Mouse (Mus musculus) MEL (cell line): Measurements from ENCODE around the gene Elk4. TPM values are rescaled to one million over a fixed set of nuclear protein-coding genes. Genes with fewer than 3 reads are reported as not detected.

Experiments
- DNase-seq: peaks from one replicate; pipeline ENCODE4 v3.0.0; 2011; ENCODE audit warnings: low read depth, low spot score
- H3K27ac ChIP-seq: 2 replicates; pipeline ENCODE4 v1.5.1; 2012; ENCODE audit warnings: low read depth, mild to moderate bottlenecking, control low read depth, low read length, moderate library complexity; ENCODE audit not compliant: control insufficient read depth
- H3K27me3 ChIP-seq, 2 experiments: fragments of 150-350 bp in 1 of 2; sonication (generic) in 1 of 2; 2 replicates each; pipeline ENCODE4 v1.6.1; 2012; ENCODE audit warnings: low read length in 2 of 2, mild to moderate bottlenecking in 2 of 2, improper control_type of control experiment in 1 of 2, moderate library complexity in 1 of 2; ENCODE audit not compliant: insufficient read depth in 2 of 2, control insufficient read depth in 1 of 2
- H3K36me3 ChIP-seq, 2 experiments: 2 replicates each; pipeline ENCODE4 v1.6.1; 2012 to 2014; ENCODE audit warnings: low read length in 2 of 2, improper control_type of control experiment in 1 of 2, inconsistent platforms in 1 of 2, mild to moderate bottlenecking in 1 of 2; ENCODE audit not compliant: insufficient read depth in 2 of 2, control insufficient read depth in 1 of 2
- H3K4me1 ChIP-seq, 2 experiments: fragments of 150-350 bp in 1 of 2; sonication (generic) in 1 of 2; 2 replicates each; pipeline ENCODE4 v1.6.1; 2012; ENCODE audit warnings: low read length in 2 of 2, improper control_type of control experiment in 1 of 2, mild to moderate bottlenecking in 1 of 2; ENCODE audit not compliant: insufficient read depth in 2 of 2, control insufficient read depth in 1 of 2
- H3K4me3 ChIP-seq, 2 experiments: fragments of 150-350 bp in 1 of 2; sonication (generic) in 1 of 2; 2 replicates each; pipeline ENCODE4 v1.5.1; 2012; ENCODE audit warnings: low read depth in 2 of 2, low read length in 2 of 2, mild to moderate bottlenecking in 2 of 2, moderate library complexity in 2 of 2, control low read depth in 1 of 2, improper control_type of control experiment in 1 of 2; ENCODE audit not compliant: control insufficient read depth in 1 of 2, insufficient read depth in 1 of 2
- H3K79me2 ChIP-seq: 2 replicates; pipeline ENCODE4 v1.6.1; 2012; ENCODE audit warnings: mild to moderate bottlenecking, low read length, moderate library complexity; ENCODE audit not compliant: control insufficient read depth, poor library complexity, insufficient read depth
- H3K9ac ChIP-seq: 2 replicates; pipeline ENCODE4 v1.6.1; 2012; ENCODE audit warnings: low read depth, mild to moderate bottlenecking, control low read depth, low read length, moderate library complexity; ENCODE audit not compliant: control insufficient read depth, poor library complexity, severe bottlenecking
- H3K9me3 ChIP-seq: fragments of 150-350 bp; sonication (generic); replicated peaks from 2 replicates; pipeline ENCODE4 v1.6.1; 2012; ENCODE audit warnings: mild to moderate bottlenecking, low read length, improper control_type of control experiment, moderate library complexity; ENCODE audit not compliant: insufficient read depth
- BHLHE40 ChIP-seq: IDR thresholded peaks from 2 replicates; pipeline ENCODE4 v1.6.1; 2012; ENCODE audit warnings: low read depth, mild to moderate bottlenecking, inconsistent platforms, low read length, improper control_type of control experiment, borderline replicate concordance
- CHD1 ChIP-seq: IDR thresholded peaks from 2 replicates; pipeline ENCODE4 v1.6.1; 2012; ENCODE audit warnings: low read depth, mild to moderate bottlenecking, inconsistent platforms, low read length, improper control_type of control experiment
- CTCF ChIP-seq, 3 experiments: IDR thresholded peaks in 2 of 3; conservative IDR thresholded peaks in 1 of 3; 2 replicates each; pipeline ENCODE4 v1.5.1; 2011 to 2012; ENCODE audit warnings: low read length in 3 of 3, low read depth in 2 of 3, mild to moderate bottlenecking in 2 of 3, improper control_type of control experiment in 1 of 3, inconsistent platforms in 1 of 3, mixed read lengths in 1 of 3, moderate library complexity in 1 of 3; ENCODE audit not compliant: control insufficient read depth in 1 of 3, insufficient read depth in 1 of 3, poor library complexity in 1 of 3, severe bottlenecking in 1 of 3
- E2F4 ChIP-seq: IDR thresholded peaks from 2 replicates; pipeline ENCODE4 v1.6.1; 2011; ENCODE audit warnings: low read depth, low read length, improper control_type of control experiment, borderline replicate concordance
- JUND ChIP-seq: IDR thresholded peaks from 2 replicates; pipeline ENCODE4 v1.6.1; 2011; ENCODE audit warnings: low read depth, mild to moderate bottlenecking, improper control_type of control experiment, low read length
- KAT2A ChIP-seq: conservative IDR thresholded peaks from 2 replicates; pipeline ENCODE4 v1.6.1; 2012; ENCODE audit warnings: low read depth, low read length, improper control_type of control experiment, inconsistent platforms
- MAFK ChIP-seq: IDR thresholded peaks from 2 replicates; pipeline ENCODE4 v1.6.1; 2011; ENCODE audit warnings: low read depth, mild to moderate bottlenecking, low read length, improper control_type of control experiment, borderline replicate concordance
- MAX ChIP-seq: IDR thresholded peaks from 2 replicates; pipeline ENCODE4 v1.6.1; 2011; ENCODE audit warnings: low read length, improper control_type of control experiment
- MAZ ChIP-seq: IDR thresholded peaks from 2 replicates; pipeline ENCODE4 v1.6.1; 2012; ENCODE audit warnings: low read depth, mild to moderate bottlenecking, inconsistent platforms, low read length, improper control_type of control experiment
- MEF2A ChIP-seq: IDR thresholded peaks from 2 replicates; pipeline ENCODE4 v1.6.1; 2014; ENCODE audit warnings: low read depth, mild to moderate bottlenecking, inconsistent platforms, low read length, improper control_type of control experiment; ENCODE audit not compliant: poor library complexity, insufficient replicate concordance, severe bottlenecking; ENCODE audit errors: extremely low read depth
- MXI1 ChIP-seq: IDR thresholded peaks from 2 replicates; pipeline ENCODE4 v1.6.1; 2011; ENCODE audit warnings: mild to moderate bottlenecking, low read depth, low read length, improper control_type of control experiment
- NELFE ChIP-seq: IDR thresholded peaks from 2 replicates; pipeline ENCODE4 v1.6.1; 2011; ENCODE audit warnings: low read depth, low read length, improper control_type of control experiment
- POLR2AphosphoS2 ChIP-seq: IDR thresholded peaks from 2 replicates; pipeline ENCODE4 v1.6.1; 2011; ENCODE audit warnings: low read length, improper control_type of control experiment
- POLR2AphosphoS5 ChIP-seq: IDR thresholded peaks from 2 replicates; pipeline ENCODE4 v1.6.1; 2012; ENCODE audit warnings: low read depth, borderline replicate concordance, mild to moderate bottlenecking, inconsistent platforms, low read length, moderate library complexity, mixed read lengths
- RAD21 ChIP-seq: IDR thresholded peaks from 2 replicates; pipeline ENCODE4 v1.6.1; 2011; ENCODE audit warnings: mild to moderate bottlenecking, low read depth, low read length, improper control_type of control experiment
- TAL1 ChIP-seq: IDR thresholded peaks from 2 replicates; pipeline ENCODE4 v1.6.1; 2012; ENCODE audit warnings: mild to moderate bottlenecking, inconsistent platforms, low read length, moderate library complexity, mixed read lengths
- TCF12 ChIP-seq: IDR thresholded peaks from 2 replicates; pipeline ENCODE4 v1.6.1; 2014; ENCODE audit warnings: low read depth, mild to moderate bottlenecking, inconsistent platforms, low read length, improper control_type of control experiment, moderate library complexity
- UBTF ChIP-seq: IDR thresholded peaks from 2 replicates; pipeline ENCODE4 v1.6.1; 2012; ENCODE audit warnings: low read depth, mild to moderate bottlenecking, inconsistent platforms, low read length, improper control_type of control experiment, moderate library complexity, borderline replicate concordance; ENCODE audit not compliant: insufficient read depth
- USF2 ChIP-seq, 2 experiments: IDR thresholded peaks; 2 replicates each; pipeline ENCODE4 v1.6.1; 2011 to 2012; ENCODE audit warnings: improper control_type of control experiment in 2 of 2, low read length in 2 of 2, borderline replicate concordance in 1 of 2, inconsistent platforms in 1 of 2, low read depth in 1 of 2, mild to moderate bottlenecking in 1 of 2; ENCODE audit not compliant: insufficient read depth in 1 of 2
- ZMIZ1 ChIP-seq: IDR thresholded peaks from 2 replicates; pipeline ENCODE4 v1.6.1; 2012; ENCODE audit warnings: low read depth, mild to moderate bottlenecking, inconsistent platforms, low read length, improper control_type of control experiment, moderate library complexity
- polyA plus RNA-seq, 2 experiments: library from polyadenylated mRNA; stranded (reverse) in 1 of 2; unstranded in 1 of 2; fragments of >175 nt in 1 of 2; fragments of >200 nt in 1 of 2; gene quantifications; 2 replicates each; pipeline versions ENCODE4 v1.2.1 to v1.2.4; 2012; ENCODE audit warnings: low replicate concordance in 2 of 2, low read depth in 1 of 2; ENCODE audit not compliant: insufficient read length in 2 of 2, insufficient read depth in 1 of 2, missing spikeins in 1 of 2
- total RNA-seq: library from RNA; depleted of rRNA; stranded (reverse); fragments of 300-350 nt; gene quantifications from 2 replicates; pipeline ENCODE4 v1.2.3, GENCODE M21; 2012

The Elk4 gene
- total and polyA plus RNA-seq, 3 experiments: 19.4 to 191 (median 20.3) TPM

- peak within 1 kb of the TSS; percentile 47 to 58 for H3K4me3 ChIP-seq
Observed at GRCm38 (mm10) chr1:132067261-132068255, 60.2 kb downstream of the Elk4 start, which contains the start of gene Mfsd4a. TSS of gene Mfsd4a (minus strand) at chr1:132068062.

GRCm38 (mm10) chr1:132069436-132069835, 62.0 kb downstream of the Elk4 start:
- H3K9me3 ChIP-seq: no peaks in the 10 kb centered on the region
- TF ChIP-seq JUND (no peak), BHLHE40 (no peak), POLR2AphosphoS2 (no peak), MAFK (no peak), TAL1 (no peak), CHD1 (no peak), TCF12 (no peak), MEF2A (no peak), RAD21 (no peak), MAZ (no peak), CTCF (IDR thresholded peaks at IDR 0.05 in 2 of 3, conservative IDR thresholded peaks at IDR 0.05 in 1 of 3; ENCODE audit: control insufficient read depth in 1 of 3, insufficient read depth in 1 of 3, low read depth in 2 of 3, low read length in 3 of 3, poor library complexity in 1 of 3, severe bottlenecking in 1 of 3) (no peak), NELFE (no peak), E2F4 (no peak), KAT2A (no peak), USF2 (IDR thresholded peaks at IDR 0.05; ENCODE audit: borderline replicate concordance in 1 of 2, insufficient read depth in 1 of 2, low read depth in 1 of 2, low read length in 2 of 2) (no peak)
- H3K36me3 ChIP-seq: peaks cover 0 to 6% of the 10 kb centered on the region in 2 experiments; a peak in 2 of 4 replicates
- H3K79me2 ChIP-seq: no peaks in the 10 kb centered on the region
- H3K27ac ChIP-seq: no peak overlapping the region
- H3K4me1 ChIP-seq: peaks cover 2 to 19% of the 10 kb centered on the region in 2 experiments; a peak in 3 of 4 replicates
- DNase-seq: no peak
- peaks cover 9 to 11% of the 10 kb centered on the region in 2 experiments for H3K27me3 ChIP-seq
- no peak overlapping the region for H3K9ac ChIP-seq
- no peak overlapping the region for H3K4me3 ChIP-seq

More at GRCm38 (mm10) chr1:132067261-132068255, 60.2 kb downstream of the Elk4 start, which contains the start of gene Mfsd4a:
- Histone ChIP-seq H3K79me2 (no peaks in the 10 kb centered on the region), H3K9me3 (no peaks in the 10 kb centered on the region), H3K9ac (peak within 1 kb of the TSS; percentile 59), H3K36me3 (peaks cover 0 to 8% of the 10 kb centered on the region in 2 experiments; a peak in 2 of 4 replicates), H3K27ac (no peak within 1 kb of the TSS), H3K4me1 (peaks cover 2 to 19% of the 10 kb centered on the region in 2 experiments; a peak in 3 of 4 replicates), H3K27me3 (peaks cover 9 to 11% of the 10 kb centered on the region in 2 experiments)
- TF ChIP-seq UBTF (peak; percentile 69; the same call in 1 of the 2 replicates), POLR2AphosphoS5 (no peak), MXI1 (0 out of 2 replicates have a peak, but pooled peaks have one; percentile 34), MAX (peak; percentile 62), CTCF (IDR thresholded peaks at IDR 0.05 in 2 of 3, conservative IDR thresholded peaks at IDR 0.05 in 1 of 3; ENCODE audit: control insufficient read depth in 1 of 3, insufficient read depth in 1 of 3, low read depth in 2 of 3, low read length in 3 of 3, poor library complexity in 1 of 3, severe bottlenecking in 1 of 3) (peak in 1 of 3 experiments; percentile 21; a peak in 1 of 6 replicates), MAZ (0 out of 2 replicates have a peak, but pooled peaks have one; percentile 36), E2F4 (no peak), ZMIZ1 (no peak)
- DNase-seq: peak; percentile 36
